Mouse (Mus musculus): Measurements from ENCODE around the gene Timd2. TPM values are rescaled to one million over a fixed set of nuclear protein-coding genes. Genes with fewer than 3 reads are reported as not detected.
"Not testable (repeated sequence)": the region's sequence is repeated elsewhere in the genome, so short reads cannot be mapped to it uniquely, and the experiment has no call there.

Gene Timd2
- polyA plus RNA-seq (2016; fragmentation: Nextera tagmentation; extraction: Ambion mirVana) = 9.8 and 10.3 TPM in 2 replicates

DNA sequence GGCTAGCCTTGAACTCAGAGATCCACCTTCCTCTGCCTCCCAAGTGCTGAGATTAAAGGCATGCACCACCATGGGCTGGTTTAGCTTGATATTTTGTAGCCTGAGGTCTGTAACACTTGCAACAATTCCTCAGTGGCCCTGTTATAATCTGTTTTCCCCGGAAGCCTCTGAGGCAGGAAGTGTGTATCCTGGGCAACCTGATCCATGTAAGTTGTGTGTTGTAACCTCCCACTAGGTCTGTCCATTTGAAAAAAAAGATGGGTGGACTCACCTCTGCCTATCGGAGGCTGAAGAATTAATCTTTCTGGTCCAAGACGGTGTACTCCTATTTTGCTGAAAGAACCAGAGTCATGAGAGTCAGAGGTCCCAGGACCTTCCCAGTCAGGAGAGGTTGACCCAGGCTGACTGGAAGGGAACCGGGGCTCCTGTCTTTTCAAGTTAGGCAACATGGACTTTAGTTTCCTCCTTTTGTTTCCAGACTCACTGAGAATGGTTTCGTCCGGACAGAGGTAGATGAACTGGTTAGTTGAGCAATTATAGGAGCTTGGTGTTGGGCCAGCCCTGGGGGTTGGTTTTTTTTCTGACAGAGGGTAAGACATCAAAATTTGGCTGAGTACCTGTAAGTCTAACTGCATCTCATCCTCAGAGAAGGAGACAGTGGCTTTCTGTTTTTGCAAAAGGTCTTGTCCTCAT lies at the start of gene Timd2:
Timd2 (minus strand) TSS at position 398 of the 693 bp plus-strand sequence.
- Histone ChIP-seq H3K36me3 (no peaks in the 10 kb centered on the region), H3K9me3 (replicated peaks) (no peaks in the 10 kb centered on the region), H3K27me3 (replicated peaks) (no peaks in the 10 kb centered on the region), H3K9ac (no peak within 1 kb of the TSS), H3K4me1 (no peaks in the 10 kb centered on the region), H3K4me3 (no peak within 1 kb of the TSS), H3K27ac (no peak within 1 kb of the TSS), H3K4me2 (no peak within 1 kb of the TSS)
- WGBS (ENCODE audit: insufficient replicate concordance) = 59% methylated on average over 6 of the region's 6 CpGs
- no peak for ATAC-seq

DNA sequence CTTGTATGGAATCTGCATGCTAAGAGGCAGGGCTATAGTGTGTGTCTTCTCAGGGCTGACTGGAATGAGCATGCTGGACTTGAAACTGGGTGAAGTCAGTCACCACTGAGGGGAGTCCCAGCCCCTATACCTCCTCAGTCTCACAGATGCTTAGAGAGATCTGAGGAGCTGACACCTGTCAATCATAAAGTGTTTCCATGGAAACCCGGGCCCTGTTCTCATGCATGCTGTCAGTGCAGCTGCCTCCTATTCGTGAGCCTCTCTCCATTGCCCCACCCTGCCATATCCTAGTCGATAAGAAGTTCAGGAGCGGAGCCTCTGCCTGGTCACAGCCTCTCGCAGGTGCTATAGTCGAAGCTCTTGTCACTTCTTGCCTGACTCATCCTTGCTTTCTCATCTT lies 48.9 kb upstream of the Timd2 start:
- not testable (repeated sequence) for H3K4me1 ChIP-seq; H3K4me3 ChIP-seq; H3K36me3 ChIP-seq; ATAC-seq; H3K4me2 ChIP-seq; H3K9ac ChIP-seq; H3K27me3 ChIP-seq (replicated peaks); H3K27ac ChIP-seq; H3K9me3 ChIP-seq (replicated peaks)
- WGBS (ENCODE audit: insufficient replicate concordance) = 66% methylated on average over 6 of the region's 6 CpGs

DNA sequence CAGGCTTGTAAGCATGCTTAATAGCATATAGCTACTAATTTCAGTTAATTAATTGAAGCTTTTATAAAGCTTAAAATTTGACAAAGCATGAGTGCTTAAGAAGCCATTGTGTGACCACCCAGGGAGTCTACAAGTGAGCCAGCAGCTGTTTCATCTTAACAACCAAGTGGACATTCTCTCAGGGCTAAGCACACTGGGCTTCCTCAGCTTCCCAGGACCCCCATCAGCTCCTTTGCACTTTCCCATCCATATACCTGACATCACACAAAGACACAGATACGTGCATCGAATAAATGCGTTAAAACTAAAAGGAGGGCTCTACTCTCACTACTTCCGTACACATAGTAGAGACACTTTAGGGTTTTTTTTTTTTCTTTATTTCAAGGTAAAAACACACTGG lies 47.8 kb upstream of the Timd2 start:
- no peak overlapping the region for H3K4me3 ChIP-seq
- no peak overlapping the region for H3K9ac ChIP-seq
- 81% methylated on average over 4 of the region's 4 CpGs for WGBS (ENCODE audit: insufficient replicate concordance)
- H3K4me2 ChIP-seq = no peak overlapping the region
- H3K9me3 ChIP-seq (replicated peaks) = no peaks in the 10 kb centered on the region
- H3K36me3 ChIP-seq = no peaks in the 10 kb centered on the region
- no peak overlapping the region for H3K27ac ChIP-seq
- ATAC-seq = no peak
- H3K4me1 ChIP-seq = no peaks in the 10 kb centered on the region
- H3K27me3 ChIP-seq (replicated peaks) = no peaks in the 10 kb centered on the region

DNA sequence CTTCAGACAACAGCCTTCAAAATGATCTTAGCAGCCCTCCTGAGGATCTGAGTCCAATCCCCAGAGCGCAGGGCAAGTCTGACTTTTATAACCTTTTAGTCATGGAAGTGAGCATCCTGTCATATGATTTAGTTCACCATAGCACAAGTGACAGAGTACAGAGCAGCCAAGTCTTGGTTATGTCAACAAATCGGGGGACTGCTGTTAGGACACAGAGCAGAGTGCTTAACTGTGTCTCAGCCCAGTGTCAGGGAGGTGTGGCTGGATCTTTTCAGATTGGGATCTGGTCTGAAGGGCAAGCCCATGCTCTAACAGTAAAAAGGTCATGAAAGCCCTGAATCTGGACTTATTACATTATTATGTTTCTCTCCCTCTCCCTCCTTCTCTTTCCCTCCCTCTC lies 46.8 kb upstream of the Timd2 start:
- Histone ChIP-seq H3K9me3 (replicated peaks) (no peaks in the 10 kb centered on the region), H3K9ac (no peak overlapping the region), H3K4me1 (no peaks in the 10 kb centered on the region), H3K36me3 (no peaks in the 10 kb centered on the region), H3K27ac (no peak overlapping the region), H3K27me3 (replicated peaks) (no peaks in the 10 kb centered on the region), H3K4me2 (no peak overlapping the region), H3K4me3 (no peak overlapping the region)
- no peak for ATAC-seq
- 54% methylated on average over 2 of the region's 2 CpGs for WGBS (ENCODE audit: insufficient replicate concordance)

DNA sequence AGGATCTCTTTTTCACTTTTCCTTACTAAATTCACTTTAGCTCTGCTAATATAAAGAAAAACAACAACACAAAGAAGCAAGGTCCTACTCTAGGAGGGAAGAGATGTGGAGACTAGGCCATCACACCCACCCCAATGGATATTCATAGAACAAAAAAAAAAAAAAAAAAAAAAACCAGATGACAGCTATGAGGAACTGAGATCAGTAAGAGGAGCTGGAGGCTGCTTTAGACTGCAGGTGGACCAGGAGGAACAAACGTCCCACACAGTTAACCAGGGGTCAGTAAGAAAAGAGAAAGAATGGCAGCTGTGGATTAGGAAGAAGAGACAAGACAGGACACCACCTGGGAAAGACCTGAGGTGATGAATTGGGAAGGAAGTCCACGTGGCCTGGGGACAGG lies 41.1 kb upstream of the Timd2 start:
- no peak overlapping the region for H3K27ac ChIP-seq
- no peak overlapping the region for H3K4me3 ChIP-seq
- H3K4me2 ChIP-seq = no peak overlapping the region
- no peaks in the 10 kb centered on the region for H3K4me1 ChIP-seq
- no peaks in the 10 kb centered on the region for H3K27me3 ChIP-seq (replicated peaks)
- H3K36me3 ChIP-seq = no peaks in the 10 kb centered on the region
- WGBS (ENCODE audit: insufficient replicate concordance) = 37% methylated on average over 2 of the region's 2 CpGs
- no peak for ATAC-seq
- H3K9me3 ChIP-seq (replicated peaks) = no peaks in the 10 kb centered on the region
- H3K9ac ChIP-seq = no peak overlapping the region

DNA sequence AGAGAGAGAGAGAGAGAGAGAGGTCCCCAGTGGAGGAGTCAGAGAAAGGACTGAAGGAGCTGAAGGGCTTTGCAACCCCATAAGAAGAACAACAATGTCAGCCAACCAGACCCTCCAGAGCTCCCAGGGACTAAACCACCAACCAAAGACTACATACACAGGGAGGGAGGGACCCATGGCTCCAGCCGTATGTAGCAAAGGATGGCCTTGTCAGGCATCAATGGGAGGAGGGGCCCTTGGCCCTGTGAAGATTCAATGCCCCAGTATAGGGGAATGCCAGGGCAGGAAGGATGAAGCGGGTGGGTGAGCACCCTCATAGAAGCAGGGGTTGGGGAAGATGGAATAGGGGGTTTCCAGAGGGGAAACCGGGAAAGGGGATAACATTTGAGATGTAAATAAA lies 34.9 kb upstream of the Timd2 start:
- ATAC-seq = no peak
- Histone ChIP-seq H3K4me1 (no peaks in the 10 kb centered on the region), H3K27ac (no peak overlapping the region), H3K4me3 (no peak overlapping the region), H3K27me3 (replicated peaks) (no peaks in the 10 kb centered on the region), H3K4me2 (no peak overlapping the region), H3K36me3 (no peaks in the 10 kb centered on the region), H3K9me3 (replicated peaks) (no peaks in the 10 kb centered on the region), H3K9ac (no peak overlapping the region)
- WGBS (ENCODE audit: insufficient replicate concordance) = 55% methylated on average over 3 of the region's 3 CpGs

DNA sequence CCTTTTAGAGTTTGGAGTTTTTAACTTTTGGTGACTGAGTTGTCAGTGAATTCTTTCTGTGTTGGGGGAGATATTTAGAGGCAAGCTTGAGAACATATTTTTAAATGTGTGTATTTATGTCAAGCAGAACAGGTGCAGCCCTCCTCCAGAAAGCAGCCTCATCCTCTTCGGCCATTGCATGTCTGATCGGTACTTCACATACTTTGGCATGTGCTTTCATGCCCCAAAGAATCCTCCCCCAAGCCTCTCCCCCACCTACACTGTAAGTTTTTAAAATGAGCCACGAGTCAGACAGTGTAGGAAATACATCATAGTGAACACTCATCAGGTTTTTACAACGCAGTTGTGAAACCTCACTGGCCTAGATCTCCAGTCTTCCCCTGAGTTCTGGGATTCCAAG lies 34.0 kb upstream of the Timd2 start:
- Histone ChIP-seq H3K27ac (no peak overlapping the region), H3K9ac (no peak overlapping the region), H3K9me3 (replicated peaks) (no peaks in the 10 kb centered on the region), H3K4me2 (no peak overlapping the region), H3K4me1 (no peaks in the 10 kb centered on the region), H3K4me3 (no peak overlapping the region), H3K36me3 (no peaks in the 10 kb centered on the region), H3K27me3 (replicated peaks) (no peaks in the 10 kb centered on the region)
- no peak for ATAC-seq
- WGBS (ENCODE audit: insufficient replicate concordance) = 66% methylated on average over 4 of the region's 4 CpGs

DNA sequence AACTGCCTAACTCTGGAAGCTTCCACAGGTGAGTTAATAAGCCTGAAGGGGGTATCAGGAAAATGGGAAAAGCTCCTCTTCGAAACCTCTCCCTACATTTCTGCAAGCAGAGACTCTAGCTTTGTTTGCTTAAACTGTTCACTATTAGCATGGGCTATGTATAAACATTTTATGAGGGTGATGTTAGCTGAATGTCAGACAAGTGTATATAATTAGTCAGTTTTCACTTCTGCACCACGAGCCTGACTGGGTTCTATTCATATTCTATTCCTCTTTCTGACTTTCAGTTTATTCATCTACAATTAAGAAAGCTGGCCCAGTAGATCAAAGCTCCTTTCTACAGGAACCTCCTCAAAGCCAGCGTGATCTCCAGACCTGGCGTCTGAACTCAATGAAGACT lies 32.6 kb upstream of the Timd2 start:
- Histone ChIP-seq H3K27me3 (replicated peaks) (no peaks in the 10 kb centered on the region), H3K9me3 (replicated peaks) (no peaks in the 10 kb centered on the region), H3K27ac (no peak overlapping the region), H3K9ac (no peak overlapping the region), H3K36me3 (no peaks in the 10 kb centered on the region), H3K4me1 (no peaks in the 10 kb centered on the region), H3K4me2 (no peak overlapping the region), H3K4me3 (no peak overlapping the region)
- ATAC-seq = no peak
- 70% methylated on average over 4 of the region's 4 CpGs for WGBS (ENCODE audit: insufficient replicate concordance)

DNA sequence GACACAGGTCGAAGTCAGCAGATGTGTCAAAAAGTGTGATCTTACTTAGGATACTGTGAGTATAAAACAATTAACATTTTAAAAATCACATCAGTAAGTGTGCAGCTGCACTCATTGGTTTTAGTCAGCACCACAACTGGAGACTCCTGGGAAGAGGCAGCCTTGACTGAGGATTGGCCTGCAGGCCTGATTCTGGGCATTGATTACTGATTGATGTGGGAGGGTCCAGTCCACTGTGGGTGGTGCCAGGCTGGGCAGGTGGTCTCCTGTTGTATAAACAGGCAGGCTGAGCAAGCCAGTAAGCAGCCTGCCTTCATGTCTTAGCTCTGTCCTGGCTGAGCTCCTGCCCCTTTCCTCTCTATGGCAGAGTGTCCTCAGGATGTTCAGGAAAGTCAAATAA lies 28.2 kb upstream of the Timd2 start, which contains the start of gene Havcr1:
Havcr1 (plus strand) TSS at position 5 of the 400 bp plus-strand sequence.
- H3K4me3 ChIP-seq; H3K27me3 ChIP-seq (replicated peaks); H3K9me3 ChIP-seq (replicated peaks); H3K36me3 ChIP-seq; H3K4me2 ChIP-seq; H3K9ac ChIP-seq; H3K27ac ChIP-seq; H3K4me1 ChIP-seq; ATAC-seq: not testable (repeated sequence)
- 71% methylated on average over 1 of the region's 1 CpGs for WGBS (ENCODE audit: insufficient replicate concordance)

DNA sequence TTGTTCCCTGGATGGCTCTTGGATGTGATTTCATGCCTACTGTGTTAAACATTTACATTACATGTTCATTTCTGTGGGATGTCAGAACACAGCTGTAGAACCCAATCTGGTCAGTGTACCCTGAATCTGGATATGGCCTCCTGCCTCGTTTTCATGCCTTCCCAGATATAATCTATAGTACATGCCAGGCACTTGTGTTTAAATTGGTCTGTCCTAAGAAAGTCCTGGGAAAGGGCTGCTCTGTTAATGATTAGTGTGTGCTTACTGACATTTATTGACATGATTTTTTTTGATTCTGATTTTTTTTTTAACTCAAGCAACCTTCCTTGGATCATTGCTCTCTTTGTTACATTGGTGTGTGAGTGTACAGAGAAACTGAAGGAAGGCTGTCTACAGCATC lies 27.8 kb upstream of the Timd2 start:
- Histone ChIP-seq H3K27me3 (replicated peaks) (no peaks in the 10 kb centered on the region), H3K4me1 (no peaks in the 10 kb centered on the region), H3K9ac (no peak overlapping the region), H3K9me3 (replicated peaks) (no peaks in the 10 kb centered on the region), H3K4me2 (no peak overlapping the region), H3K27ac (no peak overlapping the region), H3K36me3 (no peaks in the 10 kb centered on the region), H3K4me3 (no peak overlapping the region)
- no peak for ATAC-seq
- 25% methylated on average over 1 of the region's 1 CpGs for WGBS (ENCODE audit: insufficient replicate concordance)

DNA sequence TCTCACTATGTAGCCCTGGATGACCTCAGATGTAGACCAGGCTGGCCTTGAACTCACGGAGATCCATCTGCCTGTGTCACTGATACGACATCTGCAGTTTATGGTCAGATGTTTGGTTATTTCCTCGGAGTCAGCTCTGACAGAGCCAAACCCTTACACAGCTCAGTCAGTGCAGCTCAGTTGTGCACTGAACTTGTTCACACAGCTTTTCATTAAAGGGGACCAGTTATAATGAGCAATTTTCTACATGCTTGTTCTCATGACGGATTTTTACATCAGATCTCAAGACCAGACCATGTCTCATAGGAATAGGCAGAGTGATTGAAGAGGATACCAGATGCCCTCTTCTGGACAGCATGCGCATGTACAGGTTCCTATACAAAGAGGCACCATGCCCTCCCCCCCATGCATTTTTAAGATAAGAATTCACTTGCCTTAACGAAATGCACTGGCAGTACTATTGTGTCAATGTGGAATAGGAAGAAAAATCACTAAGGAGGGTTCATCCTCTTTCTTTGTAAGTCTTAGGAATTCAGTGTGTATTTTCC lies 26.5 kb upstream of the Timd2 start:
- ATAC-seq = no peak

DNA sequence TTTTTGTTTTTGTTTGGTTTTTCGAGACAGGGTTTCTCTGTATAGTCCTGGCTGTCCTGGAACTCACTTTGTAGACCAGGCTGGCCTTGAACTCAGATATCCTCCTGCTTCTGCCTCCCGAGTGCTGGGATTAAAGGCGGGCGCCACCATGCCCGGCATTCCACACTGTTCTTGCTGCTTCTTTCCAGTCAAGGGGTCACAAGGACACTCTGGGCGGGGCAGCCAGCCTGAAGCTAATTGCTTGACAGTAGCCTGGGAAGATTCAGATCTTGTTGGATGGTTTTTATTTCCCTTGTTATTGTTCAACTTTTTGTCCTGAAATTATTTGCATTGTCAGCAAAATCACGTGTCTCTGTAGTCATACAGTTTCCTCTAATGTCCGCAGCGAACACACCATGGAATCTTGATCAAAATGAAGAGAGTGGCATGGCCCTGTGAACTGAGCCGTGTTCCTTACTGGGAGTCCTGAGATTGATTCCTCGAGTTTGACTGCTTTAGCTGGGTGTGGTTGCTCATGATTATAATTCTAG lies 24.7 kb upstream of the Timd2 start:
- no peaks in the 10 kb centered on the region for H3K27me3 ChIP-seq (replicated peaks)
- H3K36me3 ChIP-seq = no peaks in the 10 kb centered on the region
- H3K4me2 ChIP-seq = no peak overlapping the region
- H3K4me1 ChIP-seq = no peaks in the 10 kb centered on the region
- H3K4me3 ChIP-seq = no peak overlapping the region
- WGBS (ENCODE audit: insufficient replicate concordance) = 66% methylated on average over 11 of the region's 11 CpGs
- H3K9me3 ChIP-seq (replicated peaks) = no peaks in the 10 kb centered on the region
- no peak for ATAC-seq
- H3K27ac ChIP-seq = no peak overlapping the region
- H3K9ac ChIP-seq = no peak overlapping the region

More for the DNA sequence above, 26.5 kb upstream of the Timd2 start:
- H3K4me3 ChIP-seq = no peak overlapping the region
- no peaks in the 10 kb centered on the region for H3K27me3 ChIP-seq (replicated peaks)
- no peaks in the 10 kb centered on the region for H3K36me3 ChIP-seq
- no peak overlapping the region for H3K4me2 ChIP-seq
- H3K9me3 ChIP-seq (replicated peaks) = no peaks in the 10 kb centered on the region
- H3K9ac ChIP-seq = no peak overlapping the region
- no peak overlapping the region for H3K27ac ChIP-seq
- 53% methylated on average over 6 of the region's 6 CpGs for WGBS (ENCODE audit: insufficient replicate concordance)
- no peaks in the 10 kb centered on the region for H3K4me1 ChIP-seq
